Mouse (Mus musculus): ENCODE results near the gene Atp6v1g3. TPM values are rescaled to one million over a fixed set of nuclear protein-coding genes. Genes with fewer than 3 reads are reported as not detected.

Gene Atp6v1g3
- polyA plus RNA-seq, 1 experiment: not detected

Other genes with a start within 250 kb of the Atp6v1g3 start
- gene Ptprc, start 98.0 kb upstream of the Atp6v1g3 start, polyA plus RNA-seq (2012; rRNA removed): 11.8 and 12.3 TPM in 2 replicates

Measured in urinary bladder, adult 2 months (tissue).